Mouse (Mus musculus) induced T-regulatory cell, adult 2 months (primary cell): ENCODE measurements around the gene Mog.
"Not testable (repeated sequence)": the region's sequence is repeated elsewhere in the genome, so short reads cannot be mapped to it uniquely, and the experiment has no call there.

Experiments used
- DNase-seq: peaks from one replicate; pipeline ENCODE4 v3.0.0-alpha.2; 2012; ENCODE audit warnings: low read depth

Mog gene

GRCm38 (mm10) chr17:37045611-37046311 lies 22.6 kb upstream of the Mog start, which contains the start of gene Gabbr1:
Gabbr1 (plus strand) TSS chr17:37045966.
- peak; percentile 89 for DNase-seq

GRCm38 (mm10) chr17:37044651-37045244 lies 21.6 kb upstream of the Mog start:
- DNase-seq: peak; percentile 20

- no peak for DNase-seq
These were observed 16.1 kb upstream of the Mog start for GRCm38 (mm10) chr17:37039127-37039894.

DNA sequence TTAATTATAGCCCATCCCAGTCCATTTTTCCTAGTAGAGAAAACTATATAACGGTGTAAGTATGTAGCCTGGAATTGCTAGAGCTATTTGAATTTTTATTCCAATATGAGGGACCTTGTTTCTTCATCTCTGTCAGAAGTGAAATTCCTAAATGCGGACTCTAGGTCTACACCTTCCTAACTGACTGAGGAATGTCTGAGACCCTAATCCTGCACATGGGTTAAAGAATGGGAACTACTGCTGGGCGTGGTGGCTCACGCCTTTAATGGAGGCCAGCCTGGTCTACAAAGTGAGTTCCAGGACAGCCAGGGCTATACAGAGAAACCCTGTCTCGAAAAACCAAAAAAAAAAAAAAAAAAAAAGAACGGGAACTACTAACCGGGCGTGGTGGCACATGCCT lies 6.0 kb upstream of the Mog start:
- DNase-seq: no peak

GRCm38 (mm10) chr17:37028683-37029120 lies 5.5 kb upstream of the Mog start:
- DNase-seq: peak; percentile 84

DNA sequence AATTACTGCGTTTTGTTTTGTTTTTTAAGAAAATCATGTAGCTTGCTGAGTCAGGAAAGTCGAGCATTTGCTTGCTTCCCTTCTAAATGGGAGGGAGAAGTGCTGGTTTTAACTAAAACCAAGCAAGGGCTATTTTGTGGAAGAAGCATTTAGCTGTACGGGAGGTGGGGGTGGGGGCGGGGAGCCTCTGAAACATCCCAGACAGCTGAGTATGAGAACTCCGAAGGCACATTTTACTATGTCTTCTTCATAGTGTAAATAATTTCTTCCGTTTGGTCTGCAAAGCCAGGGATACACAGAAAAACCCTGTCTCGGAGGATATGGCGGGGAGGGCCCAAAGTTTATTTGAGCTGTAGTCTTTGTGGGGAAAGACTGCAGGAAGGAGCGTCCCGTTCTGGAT lies 5.0 kb upstream of the Mog start:
- DNase-seq: no peak

DNA sequence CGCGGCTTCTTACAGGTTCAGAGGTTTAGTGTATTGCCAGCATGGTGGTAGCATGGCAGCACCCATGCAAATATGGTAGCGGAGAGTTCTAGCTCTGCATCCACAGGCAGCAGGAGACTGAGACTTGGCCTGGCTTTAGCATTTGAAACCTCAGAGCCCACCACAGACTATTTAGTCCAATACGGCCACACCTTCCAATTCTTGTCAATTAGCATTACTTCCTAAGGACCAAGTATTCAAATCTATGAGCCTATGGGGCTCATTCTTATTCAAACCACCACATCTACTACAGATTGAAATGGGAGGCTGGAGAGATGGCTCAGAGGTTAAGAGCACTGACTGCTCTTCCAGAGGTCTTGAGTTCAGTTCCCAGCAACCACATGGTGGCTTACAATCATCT lies 4.3 kb upstream of the Mog start:
- no peak for DNase-seq

DNA sequence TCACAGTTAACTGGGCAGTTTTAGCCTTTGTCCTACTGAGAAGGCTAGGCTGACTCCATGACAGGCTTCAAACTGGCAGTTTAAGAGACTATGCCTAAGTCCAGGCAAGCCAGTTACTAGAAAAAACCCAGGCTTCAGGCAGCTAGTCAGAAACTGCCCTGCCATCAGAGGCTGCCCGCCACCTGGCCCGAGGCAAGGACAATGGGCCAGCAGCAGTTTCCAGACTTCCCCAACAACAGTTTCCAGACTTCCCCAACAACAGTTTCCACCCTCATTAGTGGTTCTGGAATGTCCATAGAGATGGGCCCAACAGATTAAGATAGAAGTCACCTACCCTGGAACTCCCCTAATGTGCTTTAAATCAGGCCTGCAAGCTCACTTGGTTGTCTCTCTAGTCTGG lies 3.2 kb upstream of the Mog start:
- no peak for DNase-seq

- DNase-seq: not testable (repeated sequence)
These were observed 4.0 kb downstream of the Mog start for GRCm38 (mm10) chr17:37019242-37019641.

DNA sequence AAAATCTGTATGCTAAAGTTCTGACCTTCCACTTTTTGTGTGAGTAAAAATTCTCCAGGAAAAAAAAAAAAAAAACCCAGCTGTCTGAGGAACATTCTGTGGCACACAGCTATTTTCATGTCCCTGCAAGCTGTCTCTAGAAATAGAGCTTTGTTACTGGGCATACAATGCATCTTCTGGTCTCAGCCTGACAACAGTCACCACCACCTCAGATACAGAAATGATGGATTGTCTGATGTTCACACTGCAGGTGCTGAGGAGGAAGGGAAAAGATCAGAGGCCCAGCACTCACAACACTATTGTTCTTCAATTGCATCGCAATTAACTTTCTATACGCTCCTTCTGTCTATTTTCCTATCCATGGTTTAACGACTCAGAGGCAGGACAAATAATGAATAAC lies 4.9 kb downstream of the Mog start:
- DNase-seq: no peak

DNA sequence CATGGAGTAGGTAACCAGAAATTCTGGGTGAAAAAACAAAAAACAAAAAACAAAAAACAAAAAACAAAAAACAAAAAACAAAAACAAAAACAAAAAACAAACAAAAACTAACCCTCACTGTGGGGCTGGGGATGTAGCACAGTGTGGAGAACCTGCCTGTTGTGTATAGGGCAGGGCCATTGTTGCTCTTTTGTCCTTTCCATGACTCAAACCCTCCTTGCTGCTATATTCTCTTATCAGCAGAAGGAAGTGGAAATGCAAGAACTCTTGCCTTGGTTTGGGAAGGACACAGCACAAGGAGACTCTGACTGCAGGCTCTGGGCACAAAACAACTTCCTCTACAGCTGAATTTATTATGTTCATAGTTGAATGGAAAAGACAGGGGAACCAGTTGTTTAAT lies 6.9 kb downstream of the Mog start:
- DNase-seq: no peak

- DNase-seq: no peak
These were observed 11.1 kb downstream of the Mog start for GRCm38 (mm10) chr17:37012141-37012540.

- DNase-seq: no peak
These were observed 11.5 kb downstream of the Mog start for GRCm38 (mm10) chr17:37011719-37012118.

DNA sequence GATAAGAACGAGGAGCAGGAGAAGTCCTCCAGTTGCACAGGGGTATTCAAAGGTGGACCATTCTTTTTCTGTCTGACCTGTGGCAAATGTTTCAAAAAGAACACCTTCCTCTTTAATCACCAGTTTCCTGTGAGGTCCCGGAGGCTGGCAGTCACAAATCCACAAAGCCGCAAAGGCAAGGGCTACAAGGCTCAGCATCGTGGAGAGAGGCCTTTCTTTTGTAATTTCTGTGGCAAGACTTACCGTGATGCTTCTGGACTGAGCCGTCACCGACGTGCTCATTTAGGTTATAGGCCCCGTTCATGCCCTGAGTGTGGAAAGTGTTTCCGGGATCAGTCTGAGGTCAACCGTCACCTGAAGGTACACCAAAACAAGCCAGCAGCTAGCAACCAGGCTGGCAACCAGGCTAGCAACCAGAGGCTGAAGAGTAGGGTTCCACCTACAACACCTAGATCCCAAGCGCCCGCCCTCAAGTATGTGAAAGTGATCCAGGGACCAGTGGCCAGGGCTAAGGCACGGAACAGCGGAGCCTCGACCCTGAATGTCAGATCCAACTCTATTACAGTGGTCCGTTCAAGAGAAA lies 13.6 kb downstream of the Mog start:
- peak; percentile 38 for DNase-seq

GRCm38 (mm10) chr17:37008161-37008560 lies 15.0 kb downstream of the Mog start:
- no peak for DNase-seq

GRCm38 (mm10) chr17:37003366-37003765 lies 19.8 kb downstream of the Mog start:
- no peak for DNase-seq

GRCm38 (mm10) chr17:37002364-37003330 lies 20.6 kb downstream of the Mog start:
- DNase-seq: peak; percentile 25

DNA sequence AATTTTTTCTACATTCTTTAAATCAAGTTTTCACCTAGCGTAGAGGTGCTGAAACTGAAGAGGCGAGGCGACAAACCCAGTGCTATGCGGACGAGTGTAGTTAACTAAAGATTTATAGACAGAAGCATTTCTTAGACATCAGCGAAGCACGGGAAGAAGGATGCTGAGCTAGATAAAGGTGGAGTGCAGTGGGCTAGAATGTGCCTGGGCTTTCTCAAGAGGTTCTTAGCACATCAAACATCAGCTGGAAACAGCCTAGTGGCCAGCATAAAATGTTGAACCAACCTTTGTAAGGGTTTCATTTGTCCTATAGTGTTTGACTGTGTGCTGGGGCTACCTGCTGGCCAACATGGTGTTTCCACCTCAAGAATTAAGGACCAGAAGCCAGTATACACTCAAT lies 22.3 kb downstream of the Mog start, which contains the start of gene Zfp57:
TSS of gene Zfp57 (plus strand) at position 301 of the 400 bp plus-strand sequence.
- no peak for DNase-seq

- DNase-seq: no peak
These were observed 24.7 kb downstream of the Mog start for GRCm38 (mm10) chr17:36998477-36998876.

GRCm38 (mm10) chr17:36997033-36997735 lies 26.0 kb downstream of the Mog start:
- peak; percentile 82 for DNase-seq

DNA sequence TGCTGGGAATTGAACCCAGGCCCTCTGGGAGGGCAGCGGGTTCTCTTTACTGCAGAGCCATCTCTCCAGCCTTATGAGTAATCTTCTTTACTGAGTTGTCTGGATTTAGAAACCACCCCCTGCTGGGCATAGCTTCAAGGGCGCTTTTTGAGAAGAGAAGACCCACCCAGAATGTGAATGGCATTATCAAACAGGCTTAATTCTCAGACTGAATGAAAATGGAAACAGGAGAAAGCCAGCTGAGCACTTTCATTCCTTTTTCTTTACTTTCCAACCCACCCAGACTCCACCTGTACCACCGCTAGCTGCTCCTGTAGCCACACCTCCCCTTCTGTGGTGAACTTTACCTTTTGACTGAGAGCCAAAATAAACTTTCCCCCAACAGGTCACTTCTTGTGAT lies 27.8 kb downstream of the Mog start:
- DNase-seq: no peak
